Comparison of ENCODE assay signal across 9 mouse cellular contexts in genomic region chr4:134799272-134799671, GRCm38 (mm10). TPM values are rescaled to one million over a fixed set of nuclear protein-coding genes. Genes with fewer than 3 reads are reported as not detected.
A peak's percentile ranks its signal among the peaks of the same experiment; 100 is the strongest.
DNase-seq lines count a peak whose midpoint lies in the region; ATAC-seq and TF ChIP-seq lines count a peak whose summit lies in the region.
"Had no signal": no experiment of that assay in that cellular context is flagged by ENCODE, and none has a peak within 500 bp of the region (broad histone marks: within the 10 kb centered on the region; RNA-seq: fewer than 3 reads in every experiment).

No protein-coding gene starts in this region.

- H3K36me3 ChIP-seq in G1E (replicated peaks), result peaks cover 45% of the 10 kb centered on the region

- peaks cover 3% of the 10 kb centered on the region; the same call in 1 of the 2 replicates for H3K27me3 ChIP-seq in G1E (ENCODE audit: insufficient read depth, low read length)
- H3K27me3 ChIP-seq: liver, embryonic 15.5 days had no signal

- peak; percentile 97 for TF ChIP-seq CTCF in G1E (IDR thresholded peaks at IDR 0.05; ENCODE audit: low read depth, low read length)
- TF ChIP-seq CTCF in brain, embryonic 14.5 days (IDR thresholded peaks at IDR 0.05; ENCODE audit: borderline replicate concordance, extremely low read depth, insufficient read depth, insufficient read length), result peak; percentile 98
- TF ChIP-seq CTCF in layer of hippocampus, adult 2 months (conservative IDR thresholded peaks at IDR 0.05), result peak; percentile 92

- peaks cover 33% of the 10 kb centered on the region for H3K4me1 ChIP-seq in G1E (ENCODE audit: insufficient read depth, low read depth, low read length)

- DNase-seq in G1E (ENCODE audit: low spot score), result peak; percentile 76
- DNase-seq in brain, embryonic 14.5 days (ENCODE audit: low read depth), result peak; percentile 72
- DNase-seq in heart, postnatal 25 days (ENCODE audit: low spot score), result peak; percentile 30
- DNase-seq in layer of hippocampus, adult 2 months (ENCODE audit: low spot score in 2 of 2), result peak; percentile 31 to 57
- peak; percentile 57 to 71 for DNase-seq in right cerebral cortex, postnatal 10 days (ENCODE audit: low spot score in 2 of 2)
- DNase-seq in yolk sac, embryonic 10.5 days (ENCODE audit: low spot score), result peak; percentile 58

- ATAC-seq in G1E (ENCODE audit: extremely low read depth, insufficient number of reproducible peaks, low FRiP score, poor library complexity, severe bottlenecking), result no peak
- ATAC-seq in erythroid progenitor cell, adult 5-6 weeks (replicated peaks; ENCODE audit: low FRiP score, poor library complexity, severe bottlenecking), result peak; percentile 82
- ATAC-seq in megakaryocyte, adult 5-6 weeks (ENCODE audit: poor library complexity, severe bottlenecking), result peak; percentile 98

- intact Hi-C loops in heart, postnatal 25 days (cut with DNase I), result loop anchor here (1.0 kb wide), 1 partner anchor 256 kb away; no protein-coding TSS in a partner anchor

- TF ChIP-seq POLR2A in brain, embryonic 14.5 days (IDR thresholded peaks at IDR 0.05; ENCODE audit: borderline replicate concordance, extremely low read depth, insufficient read depth, insufficient read length, poor library complexity, severe bottlenecking), result no peak

- H3K27ac ChIP-seq in layer of hippocampus, adult 2 months, result no peak overlapping the region
- H3K27ac ChIP-seq: liver, embryonic 15.5 days had no signal

- no peak overlapping the region for H3K4me3 ChIP-seq in G1E (ENCODE audit: low read depth, low read length)
- no peak overlapping the region for H3K4me3 ChIP-seq in layer of hippocampus, adult 2 months
- H3K4me3 ChIP-seq: liver, embryonic 15.5 days had no signal

- H3K9me3 ChIP-seq in G1E (replicated peaks), result no peaks in the 10 kb centered on the region
- H3K9me3 ChIP-seq: liver, embryonic 15.5 days had no signal

RNA-seq across cellular contexts. Expression of gene Ldlrap1, which starts 31.4 kb away (rescaled TPM):
- total RNA-seq in G1E (2014; fragmentation: Nextera tagmentation), result 23.3 and 23.4 TPM in 2 replicates
- 9.4 TPM in 2 replicates for total RNA-seq in G1E (2017)
- 12.8 and 14.6 TPM in 2 replicates for polyA plus RNA-seq in G1E (2012)
- polyA plus RNA-seq in brain, embryonic 14.5 days (2012; rRNA removed), result 1.7 and 2.7 TPM in 2 replicates
- 6.5 and 27.7 TPM in 2 replicates for total RNA-seq in erythroid progenitor cell, adult 5-6 weeks (2015; ENCODE audit: low replicate concordance)
- 17.3 and 21.3 TPM in 2 replicates for total RNA-seq in erythroid progenitor cell, adult 5-6 weeks (2017; ENCODE audit: low replicate concordance)
- 10 to 100 TPM; 14.1 to 15.5 TPM for total RNA-seq in heart, postnatal 25 days (2021)
- 1 to 10 TPM; 2.0 to 3.0 TPM for total RNA-seq in layer of hippocampus, adult 2 months (2021)
- total RNA-seq in megakaryocyte, adult 5-6 weeks (2015), result 13.8 and 16.0 TPM in 2 replicates
- 7.6 and 9.6 TPM in 2 replicates for total RNA-seq in megakaryocyte, adult 5-6 weeks (2017)

RNA-seq across cellular contexts. Expression of gene Maco1, which starts 53.9 kb away (rescaled TPM):
- total RNA-seq in G1E (2014; fragmentation: Nextera tagmentation), result 71.8 and 74.9 TPM in 2 replicates
- 44.8 and 49.3 TPM in 2 replicates for total RNA-seq in G1E (2017)
- 11.3 and 11.4 TPM in 2 replicates for polyA plus RNA-seq in G1E (2012)
- 59.2 and 79.2 TPM in 2 replicates for polyA plus RNA-seq in brain, embryonic 14.5 days (2012; rRNA removed)
- 61.6 and 62.9 TPM in 2 replicates for total RNA-seq in erythroid progenitor cell, adult 5-6 weeks (2015; ENCODE audit: low replicate concordance)
- total RNA-seq in erythroid progenitor cell, adult 5-6 weeks (2017; ENCODE audit: low replicate concordance), result 125 and 136 TPM in 2 replicates
- 10 to 100 TPM; 18.6 to 22.1 TPM for total RNA-seq in heart, postnatal 25 days (2021)
- total RNA-seq in layer of hippocampus, adult 2 months (2021), result 10 to 100 TPM; 43.4 to 43.8 TPM
- total RNA-seq in megakaryocyte, adult 5-6 weeks (2015), result 14.1 and 17.4 TPM in 2 replicates
- 20.9 and 30.4 TPM in 2 replicates for total RNA-seq in megakaryocyte, adult 5-6 weeks (2017)
